Mouse (Mus musculus): Measurements from ENCODE around the gene Egfr.

The Egfr gene

GRCm38 (mm10) chr11:16897681-16898080, 145.7 kb downstream of the Egfr start:
- DNase-seq (ENCODE audit: low spot score in 2 of 2) = no peak

DNA sequence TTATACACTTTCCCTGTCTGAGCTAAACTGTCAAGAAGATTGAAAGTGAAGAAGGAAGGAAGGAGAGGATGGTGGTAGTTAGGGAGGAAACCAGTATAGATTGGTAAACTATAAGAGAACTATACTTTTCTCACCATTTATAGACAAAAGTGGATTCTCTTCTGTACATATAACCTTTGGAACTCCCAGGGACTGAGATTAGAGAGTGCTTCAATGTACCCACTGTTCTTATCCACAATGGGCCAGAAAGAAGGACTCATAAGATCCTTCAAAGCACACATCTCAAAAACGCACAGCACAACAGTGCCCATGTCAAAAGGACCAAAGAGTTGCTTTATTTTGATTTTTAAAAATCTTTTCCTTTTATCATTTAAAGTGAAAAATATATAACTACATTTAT, 148.2 kb downstream of the Egfr start:
- no peak for DNase-seq (ENCODE audit: low spot score in 2 of 2)

- DNase-seq (ENCODE audit: low spot score in 2 of 2) = no peak
Observed at GRCm38 (mm10) chr11:16900653-16901416, 148.8 kb downstream of the Egfr start.

DNA sequence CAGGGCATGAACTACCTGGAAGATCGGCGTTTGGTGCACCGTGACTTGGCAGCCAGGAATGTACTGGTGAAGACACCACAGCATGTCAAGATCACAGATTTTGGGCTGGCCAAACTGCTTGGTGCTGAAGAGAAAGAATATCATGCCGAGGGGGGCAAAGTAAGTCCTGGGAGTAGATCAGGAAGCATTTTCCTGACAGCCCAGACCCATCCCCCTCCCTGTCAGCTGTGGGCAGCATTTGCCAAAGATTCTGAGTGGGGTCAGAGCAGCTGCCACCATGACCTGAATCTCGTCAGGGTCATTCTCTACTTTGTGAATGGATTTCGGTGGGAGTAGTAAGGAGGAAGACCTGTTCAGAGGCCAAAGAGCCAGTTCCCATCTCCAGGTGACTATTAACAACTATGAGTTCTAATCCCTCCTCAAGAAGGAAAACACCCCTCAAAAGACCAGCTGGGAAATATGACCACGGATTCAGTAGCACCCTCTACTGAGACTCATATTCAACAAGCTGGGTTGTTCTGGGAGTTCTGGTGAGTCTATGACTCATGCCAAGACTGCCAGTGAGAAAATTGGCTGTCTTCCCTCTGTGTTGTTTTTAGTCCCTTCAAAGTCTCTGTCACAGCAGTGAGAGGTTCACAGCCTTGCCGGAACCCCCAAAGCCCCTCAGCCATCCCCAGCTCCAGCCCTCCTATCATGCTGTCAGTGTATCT, 152.5 kb downstream of the Egfr start:
- DNase-seq (ENCODE audit: low spot score in 2 of 2) = no peak

- no peak for DNase-seq (ENCODE audit: low spot score in 2 of 2)
Observed at GRCm38 (mm10) chr11:16905012-16905332, 153.0 kb downstream of the Egfr start.

GRCm38 (mm10) chr11:16906530-16906929, 154.5 kb downstream of the Egfr start:
- DNase-seq (ENCODE audit: low spot score in 2 of 2) = no peak

DNA sequence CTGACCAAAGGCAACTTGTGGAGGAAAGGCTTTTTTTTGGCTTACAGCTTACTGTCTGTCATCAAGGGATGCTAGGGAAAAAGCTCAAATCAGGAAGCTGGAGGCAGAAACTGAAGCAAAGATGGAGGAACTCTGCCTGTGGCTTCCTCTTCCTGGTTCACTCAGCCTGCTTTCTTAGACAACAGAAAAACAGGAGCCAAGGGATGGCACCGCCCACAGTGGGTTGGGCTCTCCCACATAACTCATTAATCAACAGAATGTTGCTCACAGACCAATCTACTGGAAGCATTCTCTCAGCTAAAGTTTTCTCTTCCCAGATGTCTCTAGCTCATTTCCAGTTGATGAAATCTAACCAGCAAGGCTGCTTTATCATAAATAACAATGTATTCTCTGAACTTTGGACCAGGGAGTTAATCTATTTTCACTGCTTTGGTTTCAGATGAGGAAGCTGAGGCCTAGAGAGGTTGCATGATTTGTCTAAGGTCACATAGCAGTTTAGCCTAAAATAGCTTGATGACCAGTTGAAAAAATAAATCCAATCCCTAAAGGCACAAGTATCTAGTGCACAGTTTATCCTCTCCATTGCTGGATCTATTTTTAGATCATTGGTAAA, 155.6 kb downstream of the Egfr start:
- DNase-seq (ENCODE audit: low spot score in 2 of 2) = no peak

- DNase-seq (ENCODE audit: low spot score in 2 of 2) = no peak
Observed at GRCm38 (mm10) chr11:16914756-16915155, 162.8 kb downstream of the Egfr start.

- DNase-seq (ENCODE audit: low spot score in 2 of 2) = no peak
Observed at GRCm38 (mm10) chr11:16915850-16916249, 163.8 kb downstream of the Egfr start.

DNA sequence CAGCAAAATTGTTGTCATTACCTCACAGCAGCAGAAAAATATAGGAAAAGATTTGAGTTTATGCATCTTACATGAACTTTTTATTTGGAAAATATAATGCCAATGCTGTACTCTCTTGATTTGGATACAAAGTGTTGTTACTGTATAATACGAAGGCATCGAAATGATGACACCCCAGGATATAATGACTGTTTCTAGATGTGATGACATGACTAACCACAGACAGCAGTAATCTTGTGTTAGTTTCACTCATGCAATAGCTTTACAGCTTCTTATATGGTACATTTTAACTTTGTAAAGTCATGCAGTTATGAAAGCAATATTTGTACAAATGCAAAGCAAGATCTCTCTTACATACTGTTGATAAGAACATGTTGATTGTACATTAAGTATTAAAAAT, 165.5 kb downstream of the Egfr start:
- no peak for DNase-seq (ENCODE audit: low spot score in 2 of 2)

DNA sequence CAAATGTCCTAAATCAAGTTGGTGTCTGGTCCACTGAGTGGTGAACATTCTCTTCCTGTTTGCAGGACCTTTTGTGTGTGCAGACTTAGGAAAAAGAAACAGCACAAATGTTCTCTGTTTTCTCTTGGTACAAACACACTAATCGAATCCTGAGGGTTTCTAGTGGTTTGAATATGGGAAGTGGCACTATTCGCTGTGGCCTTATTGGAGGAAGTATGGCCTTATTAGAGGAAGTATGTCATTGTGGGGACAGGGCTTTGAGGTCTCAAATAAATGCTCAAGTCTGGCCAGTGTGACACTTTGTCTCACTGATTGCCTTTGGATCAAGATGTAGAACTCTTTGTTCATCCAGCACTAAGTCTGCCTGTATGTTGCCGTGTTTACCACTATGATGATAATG, 180.2 kb downstream of the Egfr start:
- no peak for DNase-seq (ENCODE audit: low spot score in 2 of 2)

- DNase-seq (ENCODE audit: low spot score in 2 of 2) = peak in 1 of 2 experiments; percentile 23
Observed at GRCm38 (mm10) chr11:16935577-16936236, 183.7 kb downstream of the Egfr start.

DNA sequence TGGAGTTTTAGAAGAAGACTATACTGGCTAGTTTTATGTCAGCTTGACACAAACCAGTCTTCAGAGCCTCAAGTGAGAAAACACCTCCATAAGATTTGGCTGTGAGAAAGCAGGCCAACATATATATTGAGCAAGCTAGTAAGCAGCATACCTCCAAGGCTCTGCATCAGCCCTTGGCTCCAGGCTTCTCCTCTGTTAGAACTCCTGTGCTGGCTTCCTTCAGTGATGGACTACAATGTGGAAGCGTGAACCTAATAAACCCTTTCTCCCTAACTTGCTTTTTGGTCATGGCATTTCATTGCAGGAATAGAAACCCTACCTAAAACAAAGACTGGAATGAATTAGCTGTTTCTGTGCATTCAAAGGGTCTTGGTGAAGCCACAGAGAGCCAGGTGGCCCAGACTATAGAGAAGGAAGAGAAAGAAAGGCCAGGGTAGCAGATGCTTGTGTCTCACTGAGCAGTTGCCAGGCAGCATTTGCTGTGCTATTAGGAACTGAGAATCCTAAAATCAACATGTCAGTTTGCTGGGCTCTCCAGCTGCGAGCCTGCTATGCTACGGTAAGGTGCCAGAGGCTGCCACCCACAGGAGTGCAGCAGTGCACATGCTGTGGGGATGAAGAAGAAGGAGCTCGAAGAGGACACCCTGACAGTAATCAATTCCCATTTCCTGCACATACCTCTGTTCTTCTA, 189.2 kb downstream of the Egfr start:
- DNase-seq (ENCODE audit: low spot score in 2 of 2) = no peak

- no peak for DNase-seq (ENCODE audit: low spot score in 2 of 2)
Observed at GRCm38 (mm10) chr11:16941973-16942452, 190.0 kb downstream of the Egfr start.

GRCm38 (mm10) chr11:16943016-16943415, 191.0 kb downstream of the Egfr start:
- DNase-seq (ENCODE audit: low spot score in 2 of 2) = no peak

DNA sequence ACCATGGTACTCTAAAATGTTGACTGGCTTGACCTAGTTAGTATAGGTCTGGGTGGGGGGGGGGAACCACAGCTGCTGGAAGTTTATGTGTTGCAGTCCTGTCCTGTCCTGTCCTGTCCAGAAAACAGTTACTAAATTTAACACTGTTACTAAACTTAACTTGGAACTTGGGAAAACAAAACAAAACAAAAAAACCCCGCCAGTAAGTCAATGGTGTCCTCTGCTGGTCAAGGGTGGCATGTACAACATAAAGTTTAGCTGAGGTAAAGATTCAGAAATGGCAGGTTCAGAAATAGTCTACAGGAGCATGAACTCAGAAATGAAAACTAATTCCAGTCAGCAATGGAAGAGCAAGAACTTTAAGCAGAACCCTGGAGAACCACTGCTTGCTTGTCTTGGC, 196.8 kb downstream of the Egfr start:
- DNase-seq (ENCODE audit: low spot score in 2 of 2) = peak; percentile 21 to 29

GRCm38 (mm10) chr11:16950226-16950975, 198.4 kb downstream of the Egfr start:
- DNase-seq (ENCODE audit: low spot score in 2 of 2) = no peak

DNA sequence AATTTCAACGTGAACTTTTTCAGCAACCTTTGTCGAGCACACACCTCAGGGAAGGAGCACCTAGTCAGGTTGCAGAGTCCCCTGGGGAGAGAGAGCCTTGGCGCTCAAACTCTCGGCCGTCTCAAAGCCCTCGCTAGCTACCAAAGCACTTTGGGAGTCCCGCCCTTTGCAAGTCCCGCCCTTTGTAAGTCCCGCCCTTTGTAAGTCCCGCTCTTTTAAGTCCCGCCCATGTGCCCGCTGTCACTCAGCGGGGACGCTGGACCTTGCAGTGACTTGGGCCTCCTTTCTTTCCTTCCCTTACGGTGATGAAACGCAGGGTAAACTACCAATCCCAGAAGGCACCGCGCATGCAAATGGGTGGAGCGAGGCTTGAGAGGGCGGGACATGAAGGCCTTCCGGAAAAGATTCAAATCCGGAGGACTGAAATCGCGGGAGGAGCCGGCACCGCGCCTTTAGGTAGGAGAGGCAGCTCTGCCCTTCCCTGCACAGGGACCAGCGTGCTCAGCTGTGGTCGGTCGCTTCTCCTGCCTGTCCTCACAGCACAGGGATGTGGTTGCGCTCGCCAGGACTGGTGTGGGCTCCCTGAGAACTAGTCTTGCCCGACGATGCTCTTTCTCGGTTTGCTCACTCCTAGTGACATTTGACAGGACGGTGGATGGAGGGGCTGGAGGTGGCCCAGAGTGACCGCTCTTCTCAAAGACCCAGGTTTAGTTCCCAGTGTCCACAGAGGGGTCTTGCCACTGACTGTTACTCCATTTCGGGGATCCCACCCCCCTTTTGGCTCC, 199.2 kb downstream of the Egfr start, which contains the start of gene Fbxo48:
TSS of gene Fbxo48 (plus strand) at position 400 of the 785 bp plus-strand sequence.
- DNase-seq (ENCODE audit: low spot score in 2 of 2) = peak; percentile 94 to 96

- no peak for DNase-seq (ENCODE audit: low spot score in 2 of 2)
Observed at GRCm38 (mm10) chr11:16951761-16952010, 199.7 kb downstream of the Egfr start.

- DNase-seq (ENCODE audit: low spot score in 2 of 2) = no peak
Observed at GRCm38 (mm10) chr11:16956115-16956862, 204.3 kb downstream of the Egfr start.

Measured in urinary bladder, postnatal 36 days (tissue).